Mouse (Mus musculus) small intestine, adult 2 months (tissue): Measurements from ENCODE around the gene Atic.

Source experiments
- CTCF ChIP-seq: fragments of 200-500 bp; IDR thresholded peaks from 2 replicates; pipeline ENCODE4 v1.5.1; 2012; ENCODE audit warnings: low read depth, mild to moderate bottlenecking, control low read depth, inconsistent platforms, low read length, moderate library complexity, mixed read lengths; ENCODE audit not compliant: insufficient replicate concordance, insufficient read length; ENCODE audit errors: extremely low read depth
- POLR2A ChIP-seq: fragments of 200-500 bp; IDR thresholded peaks from 2 replicates; pipeline ENCODE4 v1.6.1; 2012; ENCODE audit warnings: low read depth, mild to moderate bottlenecking, control low read depth, inconsistent platforms, low read length, moderate library complexity

GRCm38 (mm10) chr1:71576837-71577236 is 19.9 kb downstream of the Atic start:
- TF ChIP-seq CTCF: no peak
- no peak for TF ChIP-seq POLR2A
